Mouse (Mus musculus) adrenal gland, postnatal 0 days (tissue): ENCODE data around the gene Taar9. TPM values are rescaled to one million over a fixed set of nuclear protein-coding genes. Genes with fewer than 3 reads are reported as not detected.

Experiments used
- polyA plus RNA-seq: library from polyadenylated mRNA; unstranded; fragments of >200 nt; fragmentation: Nextera tagmentation; extraction: Ambion mirVana; gene quantifications from 2 replicates; pipeline ENCODE4 v1.2.1, GENCODE M21; 2015

Gene Taar9
- not detected in 2 replicates for polyA plus RNA-seq

GRCm38 (mm10) chr10:24109434-24109833, at the start of gene Taar9:
Gene Taar9 (minus strand): TSS chr10:24109534.

GRCm38 (mm10) chr10:24149135-24149781, 39.9 kb upstream of the Taar9 start, which contains the start of gene Stx7:
Gene Stx7 (plus strand): TSS chr10:24149302.

GRCm38 (mm10) chr10:24101812-24102211, 7.5 kb downstream of the Taar9 start, which contains the start of gene Taar8c:
Gene Taar8c (minus strand): TSS chr10:24101912.

DNA sequence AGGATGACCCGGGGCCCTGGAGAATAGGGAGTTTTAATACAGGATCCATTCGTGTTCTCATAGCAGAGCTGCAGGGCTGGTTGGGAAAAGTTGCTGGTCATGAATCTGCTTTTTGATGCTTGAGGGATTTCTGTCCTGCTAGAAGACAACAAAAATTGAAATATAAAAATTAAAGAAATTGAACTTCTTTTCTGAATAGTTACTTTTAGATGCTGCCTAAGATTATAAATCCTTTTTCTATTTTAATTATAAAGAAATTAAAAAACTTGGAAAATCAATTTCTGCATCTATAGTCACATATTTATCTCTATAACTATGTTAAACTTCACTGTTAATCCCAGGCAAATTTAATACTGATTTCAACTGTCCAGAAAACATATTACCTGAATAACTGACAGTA, 17.1 kb downstream of the Taar9 start, which contains the start of gene Taar8b:
Gene Taar8b (minus strand): TSS at position 101 of the 400 bp plus-strand sequence.

GRCm38 (mm10) chr10:24076200-24076599, 33.1 kb downstream of the Taar9 start, which contains the start of gene Taar8a:
Gene Taar8a (plus strand): TSS chr10:24076500.

Other genes with a start within 250 kb of the Taar9 start
- 19.2 and 41.4 TPM in 2 replicates for gene Vnn1, start 214.8 kb downstream of the Taar9 start, polyA plus RNA-seq
- not detected in 2 replicates for gene Taar1, start 189.2 kb downstream of the Taar9 start, polyA plus RNA-seq
- not detected in 2 replicates for gene Taar2, start 171.0 kb downstream of the Taar9 start, polyA plus RNA-seq
- gene Taar3, start 160.0 kb downstream of the Taar9 start, polyA plus RNA-seq, result not detected in 2 replicates
- not detected in 2 replicates for gene Taar4, start 149.0 kb downstream of the Taar9 start, polyA plus RNA-seq
- gene Taar5, start 138.8 kb downstream of the Taar9 start, polyA plus RNA-seq, result not detected in 2 replicates
- gene Taar6, start 123.9 kb downstream of the Taar9 start, polyA plus RNA-seq, result not detected in 2 replicates
- gene Taar7a, start 116.1 kb downstream of the Taar9 start, polyA plus RNA-seq, result not detected in 2 replicates
- gene Taar7b, start 109.6 kb downstream of the Taar9 start, polyA plus RNA-seq, result not detected in 2 replicates
- not detected in 2 replicates for gene Taar7d, start 82.3 kb downstream of the Taar9 start, polyA plus RNA-seq
- not detected in 2 replicates for gene Taar7e, start 71.9 kb downstream of the Taar9 start, polyA plus RNA-seq
- not detected in 2 replicates for gene Taar7f, start 60.0 kb downstream of the Taar9 start, polyA plus RNA-seq
- gene Taar8a, start 33.0 kb downstream of the Taar9 start, polyA plus RNA-seq, result not detected in 2 replicates
- not detected in 2 replicates for gene Taar8b, start 17.2 kb downstream of the Taar9 start, polyA plus RNA-seq
- gene Taar8c, start 7.6 kb downstream of the Taar9 start, polyA plus RNA-seq, result not detected in 2 replicates
- gene Stx7, start 39.8 kb upstream of the Taar9 start, polyA plus RNA-seq, result 93.8 and 105 TPM in 2 replicates
- 1.7 and 2.8 TPM in 2 replicates for gene Moxd1, start 114.0 kb upstream of the Taar9 start, polyA plus RNA-seq